Mouse (Mus musculus) gastrocnemius, postnatal 36 days (tissue): Measurements from ENCODE around the gene Gm10338. TPM values are rescaled to one million over a fixed set of nuclear protein-coding genes. Genes with fewer than 3 reads are reported as not detected.
"Not testable (repeated sequence)": the region's sequence is repeated elsewhere in the genome, so short reads cannot be mapped to it uniquely, and the experiment has no call there.

Experiments used
- DNase-seq, 2 experiments: peaks; one replicate each; pipeline ENCODE4 v3.0.0; 2022
- intact Hi-C: fragments of 180-260 bp; cut with DNase I; formaldehyde crosslinking; loops from one replicate; pipeline ENCODE4 v1.15.1; 2025
- long read RNA-seq, 2 experiments: library from polyadenylated mRNA; stranded (forward); transcript quantifications; one replicate each; pipeline ENCODE4 v2.0.0; 2021
- total RNA-seq, 2 experiments: library from RNA; stranded (reverse); gene quantifications; 2 replicates each; pipeline ENCODE4 v1.2.3; 2021

The Gm10338 gene
- not detected for total RNA-seq
- long read RNA-seq, experiment 1: 0 reads
- long read RNA-seq, experiment 2: 0 reads

DNA sequence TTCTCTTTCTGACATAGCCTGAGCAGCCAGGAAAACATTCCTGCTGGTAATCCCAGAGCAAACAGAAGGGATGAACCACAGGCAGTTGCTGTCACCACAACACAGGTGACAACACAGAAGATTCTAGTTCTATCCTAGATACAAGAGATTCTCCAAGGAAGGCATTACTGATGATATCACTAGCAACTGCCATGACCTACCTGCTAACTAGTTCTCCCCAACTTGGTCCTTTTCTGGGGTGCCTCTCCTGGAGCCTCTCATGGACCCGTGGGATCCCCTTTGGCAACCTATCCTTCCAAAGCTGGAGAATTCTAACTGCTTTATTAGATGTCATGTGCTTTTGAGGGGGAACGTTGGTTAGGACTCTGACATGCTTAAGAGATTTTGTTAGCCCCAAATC, at the start of gene Gm10338:
Gene Gm10338 (minus strand): TSS at position 101 of the 400 bp plus-strand sequence.
- DNase-seq, intact Hi-C loops: not testable (repeated sequence)

DNA sequence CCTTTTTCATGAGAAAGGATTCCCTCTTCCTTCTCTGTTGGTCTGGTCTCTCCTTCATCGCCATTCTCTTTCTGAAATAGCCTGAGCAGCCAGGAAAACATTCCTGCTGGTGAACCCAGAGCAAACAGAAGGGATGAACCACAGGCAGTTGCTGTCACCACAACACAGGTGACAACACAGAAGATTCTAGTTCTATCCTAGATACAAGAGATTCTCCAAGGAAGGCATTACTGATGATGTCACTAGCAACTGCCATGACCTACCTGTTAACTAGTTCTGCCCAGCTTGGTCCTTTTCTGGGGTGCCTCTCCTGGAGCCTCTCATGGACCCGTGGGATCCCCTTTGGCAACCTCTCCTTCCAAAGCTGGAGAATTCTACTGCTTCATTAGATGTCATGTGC, 48.5 kb upstream of the Gm10338 start, which contains the start of gene Gm10128:
Gene Gm10128 (minus strand): TSS at position 101 of the 400 bp plus-strand sequence.
- intact Hi-C loops: not testable (repeated sequence)

DNA sequence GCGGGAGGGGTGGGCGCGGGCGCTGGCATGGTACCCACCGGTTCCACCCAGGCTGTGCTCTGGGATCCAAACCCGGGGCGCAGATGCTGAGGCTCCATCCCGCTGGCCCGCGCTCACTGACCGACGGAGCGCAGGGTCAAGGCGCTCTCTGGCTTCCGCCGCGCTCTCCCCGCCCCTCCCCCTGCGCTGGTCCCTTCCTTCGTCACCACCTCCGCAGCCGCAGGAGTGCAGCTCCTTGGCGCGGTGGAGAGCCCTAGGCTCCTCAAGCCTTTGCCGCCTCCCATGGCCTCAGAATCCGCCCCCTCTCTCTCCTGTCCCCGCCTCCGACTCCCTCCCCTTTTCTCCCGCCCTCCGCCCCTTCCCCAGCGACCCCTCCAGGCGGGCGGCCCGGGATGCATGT, 27.0 kb downstream of the Gm10338 start, which contains the start of gene Gm3558:
Gene Gm3558 (minus strand): TSS at position 185 of the 400 bp plus-strand sequence.
- intact Hi-C loops, DNase-seq: not testable (repeated sequence)

More for the DNA sequence above, 48.5 kb upstream of the Gm10338 start, which contains the start of gene Gm10128:
- not testable (repeated sequence) for DNase-seq

DNA sequence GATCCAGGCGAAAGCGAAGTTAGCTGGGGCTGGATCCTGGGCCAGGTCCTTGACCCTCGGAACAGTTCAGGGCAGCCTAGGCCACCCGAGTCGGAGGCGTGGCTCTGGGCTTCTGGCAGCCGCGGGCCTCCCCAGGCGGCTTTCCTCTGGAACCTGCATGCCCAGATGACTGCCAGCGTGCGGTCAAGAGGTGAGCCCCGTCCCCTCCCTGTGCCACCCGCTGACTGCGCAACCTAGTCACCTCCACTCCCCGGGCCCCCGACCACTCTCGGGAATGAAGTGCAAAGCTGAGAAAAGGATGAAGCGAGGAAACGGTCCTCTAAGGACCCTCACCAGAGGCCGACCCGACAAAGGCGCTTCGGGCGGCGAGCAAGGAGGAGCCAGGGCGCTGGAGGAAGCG, 27.5 kb downstream of the Gm10338 start:
- intact Hi-C loops: not testable (repeated sequence)
- peak in 1 of 2 experiments; percentile 2 for DNase-seq

DNA sequence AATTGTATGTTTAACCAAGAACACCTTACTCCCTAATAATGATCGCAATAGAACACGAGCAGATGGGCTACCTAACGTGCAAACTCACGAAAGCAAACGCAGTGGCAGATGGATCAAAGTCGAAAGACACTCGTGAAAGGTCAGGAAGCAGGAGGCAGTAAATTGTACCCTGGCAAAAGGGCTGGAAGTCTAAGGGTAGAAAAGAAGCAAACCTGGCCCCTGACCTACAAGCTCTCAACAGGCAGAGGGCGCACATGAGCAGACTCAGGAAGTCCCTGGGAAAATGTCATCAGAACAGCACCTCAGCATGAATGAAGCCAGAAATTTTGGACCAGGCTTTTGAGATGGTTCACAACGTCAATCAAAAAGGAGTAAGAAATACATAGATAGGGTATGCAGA, 28.1 kb downstream of the Gm10338 start:
- intact Hi-C loops: not testable (repeated sequence)
- peak in 1 of 2 experiments; percentile 14 for DNase-seq

Other genes starting within 250 kb of the Gm10338 start
- not detected for gene Gm8374, start 230.5 kb downstream of the Gm10338 start, total RNA-seq
- gene Gm3755, start 144.7 kb downstream of the Gm10338 start, total RNA-seq: not detected
- gene Gm3752, start 111.8 kb downstream of the Gm10338 start, total RNA-seq: not detected
- under 1 TPM; 0.30 to 0.61 TPM for gene Gm3558, start 27.0 kb downstream of the Gm10338 start, total RNA-seq
- gene Gm10128, start 48.4 kb upstream of the Gm10338 start, total RNA-seq: not detected
- not detected for gene Gm26661, start 196.0 kb upstream of the Gm10338 start, total RNA-seq
- 1 to 10 TPM; 6.7 to 7.2 TPM for gene Flnb, start 222.4 kb upstream of the Gm10338 start, total RNA-seq